Mouse (Mus musculus): Measurements from ENCODE around the gene Lrguk. TPM values are rescaled to one million over a fixed set of nuclear protein-coding genes. Genes with fewer than 3 reads are reported as not detected.

The Lrguk gene
- polyA plus RNA-seq, 1 experiment from 2014 or later: 1.2 TPM

GRCm38 (mm10) chr6:34073931-34074442 lies 44.7 kb downstream of the Lrguk start:
- H3K4me2 ChIP-seq: no peak overlapping the region
- no peak overlapping the region for H3K9ac ChIP-seq
- H3K4me1 ChIP-seq (replicated peaks): no peaks in the 10 kb centered on the region
- H3K9me3 ChIP-seq: no peaks in the 10 kb centered on the region
- H3K36me3 ChIP-seq: no peaks in the 10 kb centered on the region
- 85% methylated on average over 3 of the region's 3 CpGs for WGBS
- no peak for ATAC-seq (ENCODE audit: low read depth)
- no peaks in the 10 kb centered on the region for H3K27me3 ChIP-seq
- no peak overlapping the region for H3K4me3 ChIP-seq
- H3K27ac ChIP-seq (replicated peaks): no peak overlapping the region

- no peak overlapping the region for H3K27ac ChIP-seq (replicated peaks)
- H3K9me3 ChIP-seq: no peaks in the 10 kb centered on the region
- H3K4me3 ChIP-seq: no peak overlapping the region
- WGBS: 68% methylated on average over 11 of the region's 11 CpGs
- no peak overlapping the region for H3K4me2 ChIP-seq
- H3K9ac ChIP-seq: no peak overlapping the region
- no peaks in the 10 kb centered on the region for H3K27me3 ChIP-seq
- no peak for ATAC-seq (ENCODE audit: low read depth)
- no peaks in the 10 kb centered on the region for H3K4me1 ChIP-seq (replicated peaks)
- no peaks in the 10 kb centered on the region for H3K36me3 ChIP-seq
Measured at GRCm38 (mm10) chr6:34075520-34075919, 46.3 kb downstream of the Lrguk start.

- ATAC-seq (ENCODE audit: low read depth): no peak
- Histone ChIP-seq H3K9ac (no peak overlapping the region), H3K36me3 (no peaks in the 10 kb centered on the region), H3K9me3 (no peaks in the 10 kb centered on the region), H3K4me3 (no peak overlapping the region), H3K27ac (replicated peaks) (no peak overlapping the region), H3K4me2 (no peak overlapping the region), H3K4me1 (replicated peaks) (peaks cover 4% of the 10 kb centered on the region; the same call in 1 of the 2 replicates), H3K27me3 (no peaks in the 10 kb centered on the region)
- WGBS: 94% methylated on average over 5 of the region's 5 CpGs
Measured at GRCm38 (mm10) chr6:34083471-34083870, 54.2 kb downstream of the Lrguk start.

GRCm38 (mm10) chr6:34087701-34088100 lies 58.5 kb downstream of the Lrguk start:
- Histone ChIP-seq H3K27me3 (no peaks in the 10 kb centered on the region), H3K9me3 (no peaks in the 10 kb centered on the region), H3K36me3 (no peaks in the 10 kb centered on the region), H3K4me1 (replicated peaks) (peaks cover 10% of the 10 kb centered on the region), H3K4me2 (no peak overlapping the region), H3K9ac (no peak overlapping the region), H3K4me3 (no peak overlapping the region), H3K27ac (replicated peaks) (no peak overlapping the region)
- WGBS: 81% methylated on average over 4 of the region's 4 CpGs
- no peak for ATAC-seq (ENCODE audit: low read depth)

- Histone ChIP-seq H3K36me3 (no peaks in the 10 kb centered on the region), H3K4me1 (replicated peaks) (peaks cover 10% of the 10 kb centered on the region), H3K27me3 (no peaks in the 10 kb centered on the region), H3K4me3 (no peak overlapping the region), H3K9me3 (no peaks in the 10 kb centered on the region), H3K27ac (replicated peaks) (no peak overlapping the region), H3K4me2 (no peak overlapping the region), H3K9ac (no peak overlapping the region)
- 50% methylated on average over 3 of the region's 3 CpGs for WGBS
- ATAC-seq (ENCODE audit: low read depth): 0 out of 2 replicates have a peak, but pooled peaks have one; percentile 43
Measured at GRCm38 (mm10) chr6:34088986-34089385, 59.7 kb downstream of the Lrguk start.

DNA sequence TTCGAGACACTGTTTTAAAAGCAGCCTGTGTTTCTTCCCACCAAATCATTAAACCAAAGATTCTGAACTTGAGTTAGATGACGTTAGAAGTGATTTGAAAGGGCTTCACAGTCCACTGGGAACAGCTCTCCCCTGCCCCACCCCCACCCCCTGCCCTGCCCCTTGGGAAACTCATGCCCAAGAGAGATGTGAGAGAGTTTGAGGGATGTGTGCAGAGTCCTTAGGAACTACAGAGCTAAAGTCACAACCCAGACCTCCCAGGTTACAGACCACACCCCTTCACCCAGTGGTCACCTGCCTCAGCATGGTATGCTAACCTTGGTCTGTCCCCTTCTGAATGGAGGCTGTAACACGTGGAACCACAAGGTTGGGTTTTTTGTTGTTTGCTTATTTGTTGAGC lies 62.3 kb downstream of the Lrguk start:
- ATAC-seq (ENCODE audit: low read depth): no peak

GRCm38 (mm10) chr6:34096274-34096673 lies 67.0 kb downstream of the Lrguk start:
- WGBS: 91% methylated on average over 6 of the region's 6 CpGs
- no peaks in the 10 kb centered on the region for H3K36me3 ChIP-seq
- ATAC-seq (ENCODE audit: low read depth): no peak

More for the DNA sequence above, 62.3 kb downstream of the Lrguk start:
- H3K9me3 ChIP-seq: no peaks in the 10 kb centered on the region
- no peak overlapping the region for H3K4me3 ChIP-seq
- no peak overlapping the region for H3K9ac ChIP-seq
- no peaks in the 10 kb centered on the region for H3K27me3 ChIP-seq
- WGBS: 73% methylated on average over 3 of the region's 3 CpGs
- H3K36me3 ChIP-seq: no peaks in the 10 kb centered on the region
- H3K4me2 ChIP-seq: no peak overlapping the region
- peaks cover 10% of the 10 kb centered on the region for H3K4me1 ChIP-seq (replicated peaks)
- no peak overlapping the region for H3K27ac ChIP-seq (replicated peaks)

GRCm38 (mm10) chr6:34096905-34097304 lies 67.7 kb downstream of the Lrguk start:
- WGBS: 85% methylated on average over 4 of the region's 4 CpGs
- Histone ChIP-seq H3K36me3 (no peaks in the 10 kb centered on the region), H3K4me1 (replicated peaks) (no peaks in the 10 kb centered on the region), H3K9ac (no peak overlapping the region), H3K4me2 (no peak overlapping the region), H3K27ac (replicated peaks) (no peak overlapping the region), H3K27me3 (no peaks in the 10 kb centered on the region), H3K4me3 (no peak overlapping the region), H3K9me3 (no peaks in the 10 kb centered on the region)
- ATAC-seq (ENCODE audit: low read depth): no peak

More at GRCm38 (mm10) chr6:34096274-34096673, 67.0 kb downstream of the Lrguk start:
- Histone ChIP-seq H3K4me3 (no peak overlapping the region), H3K4me2 (no peak overlapping the region), H3K4me1 (replicated peaks) (no peaks in the 10 kb centered on the region), H3K9me3 (no peaks in the 10 kb centered on the region), H3K27me3 (no peaks in the 10 kb centered on the region), H3K27ac (replicated peaks) (no peak overlapping the region), H3K9ac (no peak overlapping the region)

DNA sequence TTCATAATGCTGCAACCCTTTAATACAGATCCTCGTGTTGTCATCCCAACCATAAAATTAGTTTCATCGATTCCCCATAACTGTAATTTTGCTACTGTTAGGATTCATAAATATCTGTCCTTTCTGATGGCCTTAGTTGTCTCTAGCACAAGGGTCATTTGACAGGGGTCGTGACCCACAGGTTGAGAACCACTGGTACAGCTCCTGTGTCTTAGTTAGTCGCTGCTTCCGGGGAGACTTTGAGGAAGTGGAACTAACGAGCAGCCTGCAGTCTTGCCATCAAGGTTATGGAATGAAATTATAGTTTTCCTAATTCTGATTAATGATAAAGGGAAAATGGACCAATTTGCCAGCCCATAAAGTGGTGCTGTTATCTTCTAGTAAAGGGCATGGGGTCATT lies 70.5 kb downstream of the Lrguk start:
- Histone ChIP-seq H3K36me3 (no peaks in the 10 kb centered on the region), H3K4me2 (no peak overlapping the region), H3K27ac (replicated peaks) (no peak overlapping the region), H3K27me3 (no peaks in the 10 kb centered on the region), H3K4me1 (replicated peaks) (no peaks in the 10 kb centered on the region), H3K9ac (no peak overlapping the region), H3K4me3 (no peak overlapping the region), H3K9me3 (no peaks in the 10 kb centered on the region)
- ATAC-seq (ENCODE audit: low read depth): no peak
- WGBS: 79% methylated on average over 6 of the region's 6 CpGs

GRCm38 (mm10) chr6:34101531-34102396 lies 72.5 kb downstream of the Lrguk start:
- no peak for ATAC-seq (ENCODE audit: low read depth)
- Histone ChIP-seq H3K27me3 (no peaks in the 10 kb centered on the region), H3K4me2 (no peak overlapping the region), H3K4me1 (replicated peaks) (no peaks in the 10 kb centered on the region), H3K9ac (no peak overlapping the region), H3K36me3 (no peaks in the 10 kb centered on the region), H3K9me3 (no peaks in the 10 kb centered on the region), H3K4me3 (no peak overlapping the region), H3K27ac (replicated peaks) (no peak overlapping the region)
- 91% methylated on average over 15 of the region's 15 CpGs for WGBS

DNA sequence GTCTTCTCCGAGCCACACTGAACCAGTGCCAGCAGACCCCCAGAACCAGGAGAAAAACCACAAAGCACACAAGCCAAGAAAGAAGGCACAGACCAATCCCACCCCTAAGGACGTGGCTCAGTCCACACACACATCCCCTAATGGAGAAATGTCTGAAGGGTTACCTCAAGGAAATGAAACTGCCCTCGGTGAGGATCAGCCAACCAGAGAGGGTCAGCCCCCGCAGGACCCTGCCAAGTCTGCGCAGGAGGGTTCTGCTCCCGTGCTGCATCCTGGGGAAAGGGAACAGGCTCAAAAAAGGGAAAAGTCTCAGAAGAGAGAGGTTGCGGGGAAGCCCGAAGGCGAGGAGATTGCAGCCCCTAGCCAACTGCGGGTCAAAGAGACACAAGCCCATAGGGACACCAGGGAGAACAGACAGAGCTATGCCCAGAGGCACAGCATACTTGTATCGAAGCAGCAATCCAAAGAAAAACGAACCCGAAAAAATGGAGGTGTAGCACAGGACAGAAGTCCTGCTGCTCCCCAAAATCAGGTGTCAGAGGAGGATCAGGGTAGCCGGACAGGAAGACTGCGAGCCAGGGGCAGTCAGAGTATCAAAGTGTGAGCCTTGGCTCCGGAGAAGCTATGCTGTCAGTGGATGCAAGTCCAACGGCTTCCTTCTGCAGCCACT lies 74.1 kb downstream of the Lrguk start:
- no peaks in the 10 kb centered on the region for H3K36me3 ChIP-seq
- no peaks in the 10 kb centered on the region for H3K27me3 ChIP-seq
- no peak overlapping the region for H3K9ac ChIP-seq
- ATAC-seq (ENCODE audit: low read depth): no peak
- no peaks in the 10 kb centered on the region for H3K4me1 ChIP-seq (replicated peaks)
- H3K9me3 ChIP-seq: no peaks in the 10 kb centered on the region
- no peak overlapping the region for H3K4me2 ChIP-seq
- WGBS: 90% methylated on average over 17 of the region's 17 CpGs
- no peak overlapping the region for H3K4me3 ChIP-seq
- no peak overlapping the region for H3K27ac ChIP-seq (replicated peaks)

- Histone ChIP-seq H3K4me3 (no peak overlapping the region), H3K9me3 (no peaks in the 10 kb centered on the region), H3K27me3 (no peaks in the 10 kb centered on the region), H3K4me2 (0 out of 2 replicates have a peak overlapping the region, but pooled peaks have one; percentile 16), H3K36me3 (no peaks in the 10 kb centered on the region), H3K4me1 (replicated peaks) (peaks cover 10% of the 10 kb centered on the region; the same call in 1 of the 2 replicates), H3K27ac (replicated peaks) (peak overlapping the region; percentile 54), H3K9ac (no peak overlapping the region)
- 25% methylated on average over 10 of the region's 10 CpGs for WGBS
- ATAC-seq (ENCODE audit: low read depth): no peak
Measured at GRCm38 (mm10) chr6:34110571-34110970, 81.3 kb downstream of the Lrguk start.

Measured in neural tube, embryonic 13.5 days (tissue).